Mouse (Mus musculus): Measurements from ENCODE around the gene Dnaja3. TPM values are rescaled to one million over a fixed set of nuclear protein-coding genes. Genes with fewer than 3 reads are reported as not detected.

The Dnaja3 gene
- polyA plus RNA-seq, 1 experiment, result 69.5 TPM

- Histone ChIP-seq H3K4me3 (no peak overlapping the region), H3K4me2 (ENCODE audit: low read depth) (no peak overlapping the region), H3K79me2 (ENCODE audit: control insufficient read depth, insufficient read depth) (peaks cover 22% of the 10 kb centered on the region), H3ac (ENCODE audit: control insufficient read depth, insufficient read length) (no peak overlapping the region), H3K36me3 (ENCODE audit: control insufficient read depth, insufficient read depth) (peaks cover 24% of the 10 kb centered on the region), H3K27me3 (ENCODE audit: control insufficient read depth, insufficient read depth, insufficient read length) (no peaks in the 10 kb centered on the region)
- TF ChIP-seq POLR2AphosphoS2 (IDR thresholded peaks at IDR 0.05; ENCODE audit: insufficient read length, low read depth) (no peak), POLR2A (IDR thresholded peaks at IDR 0.05; ENCODE audit: insufficient read length, low read depth) (no peak), MYOD1 (IDR thresholded peaks at IDR 0.05; ENCODE audit: control insufficient read depth in 1 of 3, insufficient read length in 2 of 3, low read depth in 2 of 3) (no peak), REST (IDR thresholded peaks at IDR 0.05; ENCODE audit: insufficient read depth, insufficient read length) (no peak), MYOG (IDR thresholded peaks at IDR 0.05; ENCODE audit: control insufficient read depth in 1 of 3, insufficient read depth in 1 of 3, insufficient read length in 2 of 3, low read depth in 2 of 3) (no peak), E2F4 (IDR thresholded peaks at IDR 0.05; ENCODE audit: insufficient read depth) (no peak), MAX (IDR thresholded peaks at IDR 0.05; ENCODE audit: low read depth) (no peak), SRF (IDR thresholded peaks at IDR 0.05; ENCODE audit: control insufficient read depth, insufficient read length, low read depth) (no peak), TCF3 (IDR thresholded peaks at IDR 0.05; ENCODE audit: insufficient read length, low read depth) (no peak), USF1 (IDR thresholded peaks at IDR 0.05; ENCODE audit: low read depth) (no peak), CEBPB (IDR thresholded peaks at IDR 0.05; ENCODE audit: insufficient read depth, poor library complexity, severe bottlenecking) (no peak), TCF12 (IDR thresholded peaks at IDR 0.05; ENCODE audit: insufficient read depth, poor library complexity, severe bottlenecking) (no peak)
These were observed 28.1 kb upstream of the Dnaja3 start for GRCm38 (mm10) chr16:4611676-4612075.

- H3K79me2 ChIP-seq (ENCODE audit: control insufficient read depth, insufficient read depth), result peaks cover 9% of the 10 kb centered on the region
- peaks cover 23% of the 10 kb centered on the region for H3K36me3 ChIP-seq (ENCODE audit: control insufficient read depth, insufficient read depth)
- no peak overlapping the region for H3K4me3 ChIP-seq
- H3K4me2 ChIP-seq (ENCODE audit: low read depth), result no peak overlapping the region
- TF ChIP-seq MYOG (IDR thresholded peaks at IDR 0.05; ENCODE audit: control insufficient read depth in 1 of 3, insufficient read depth in 1 of 3, insufficient read length in 2 of 3, low read depth in 2 of 3), result no peak
- no peak for TF ChIP-seq REST (IDR thresholded peaks at IDR 0.05; ENCODE audit: insufficient read depth, insufficient read length)
- TF ChIP-seq POLR2A (IDR thresholded peaks at IDR 0.05; ENCODE audit: insufficient read length, low read depth), result peak; percentile 21
- no peak for TF ChIP-seq TCF12 (IDR thresholded peaks at IDR 0.05; ENCODE audit: insufficient read depth, poor library complexity, severe bottlenecking)
- no peak for TF ChIP-seq MAX (IDR thresholded peaks at IDR 0.05; ENCODE audit: low read depth)
- no peak for TF ChIP-seq POLR2AphosphoS2 (IDR thresholded peaks at IDR 0.05; ENCODE audit: insufficient read length, low read depth)
- TF ChIP-seq CEBPB (IDR thresholded peaks at IDR 0.05; ENCODE audit: insufficient read depth, poor library complexity, severe bottlenecking), result no peak
- H3ac ChIP-seq (ENCODE audit: control insufficient read depth, insufficient read length), result no peak overlapping the region
- no peaks in the 10 kb centered on the region for H3K27me3 ChIP-seq (ENCODE audit: control insufficient read depth, insufficient read depth, insufficient read length)
These were observed 26.1 kb upstream of the Dnaja3 start for GRCm38 (mm10) chr16:4613736-4614135.

DNA sequence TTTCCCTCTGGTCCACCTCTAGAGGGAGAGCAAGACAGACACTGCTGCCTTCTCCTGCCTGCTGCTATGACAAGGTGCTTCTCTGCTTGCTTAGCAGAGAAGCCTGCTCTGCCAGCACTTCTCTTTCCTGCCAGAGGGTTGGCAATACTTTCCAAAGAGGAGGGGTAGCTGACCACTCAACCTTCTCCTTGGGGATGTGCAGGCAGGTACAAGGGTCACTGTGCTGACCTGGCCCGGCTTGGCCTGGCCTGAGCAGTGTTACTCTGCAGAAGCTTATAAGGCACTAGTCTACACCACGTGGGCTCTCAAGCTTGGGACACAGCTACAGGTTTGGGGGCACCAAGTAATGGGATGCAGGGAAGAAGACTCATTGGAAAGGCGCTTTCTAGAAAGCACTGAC, 25.1 kb upstream of the Dnaja3 start:
- Histone ChIP-seq H3K4me3 (no peak overlapping the region), H3K27me3 (ENCODE audit: control insufficient read depth, insufficient read depth, insufficient read length) (no peaks in the 10 kb centered on the region), H3K4me2 (ENCODE audit: low read depth) (no peak overlapping the region), H3K36me3 (ENCODE audit: control insufficient read depth, insufficient read depth) (peaks cover 18% of the 10 kb centered on the region), H3K79me2 (ENCODE audit: control insufficient read depth, insufficient read depth) (peaks cover 10% of the 10 kb centered on the region), H3ac (ENCODE audit: control insufficient read depth, insufficient read length) (no peak overlapping the region)
- TF ChIP-seq CEBPB (IDR thresholded peaks at IDR 0.05; ENCODE audit: insufficient read depth, poor library complexity, severe bottlenecking) (no peak), MYOG (IDR thresholded peaks at IDR 0.05; ENCODE audit: control insufficient read depth in 1 of 3, insufficient read depth in 1 of 3, insufficient read length in 2 of 3, low read depth in 2 of 3) (no peak), POLR2A (IDR thresholded peaks at IDR 0.05; ENCODE audit: insufficient read length, low read depth) (no peak), SRF (IDR thresholded peaks at IDR 0.05; ENCODE audit: control insufficient read depth, insufficient read length, low read depth) (no peak), MAX (IDR thresholded peaks at IDR 0.05; ENCODE audit: low read depth) (no peak), TCF3 (IDR thresholded peaks at IDR 0.05; ENCODE audit: insufficient read length, low read depth) (no peak), E2F4 (IDR thresholded peaks at IDR 0.05; ENCODE audit: insufficient read depth) (no peak)

DNA sequence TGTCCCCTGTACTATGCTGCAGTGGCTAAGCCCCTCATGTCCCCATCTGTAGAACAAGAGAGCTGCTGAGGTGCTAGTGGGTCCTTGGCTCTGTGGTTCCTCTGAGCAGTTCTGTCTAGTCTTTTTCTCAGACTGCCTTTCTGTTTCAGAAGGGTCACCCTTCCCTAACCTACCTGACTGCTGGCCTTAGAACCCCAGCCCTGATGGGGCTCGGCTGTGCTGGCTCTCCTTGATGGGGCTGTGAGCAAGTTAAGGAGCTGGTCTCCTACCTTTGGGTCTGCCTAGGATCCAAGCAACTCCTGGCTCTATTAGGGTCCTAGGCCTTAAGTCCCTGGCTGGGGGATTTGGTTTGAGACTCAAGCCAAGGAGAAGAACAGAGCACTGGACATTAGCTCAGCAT, 24.5 kb upstream of the Dnaja3 start:
- no peak overlapping the region for H3K4me2 ChIP-seq (ENCODE audit: low read depth)
- TF ChIP-seq E2F4 (IDR thresholded peaks at IDR 0.05; ENCODE audit: insufficient read depth) (no peak), POLR2A (IDR thresholded peaks at IDR 0.05; ENCODE audit: insufficient read length, low read depth) (peak; percentile 11), TCF12 (IDR thresholded peaks at IDR 0.05; ENCODE audit: insufficient read depth, poor library complexity, severe bottlenecking) (no peak)
- H3K4me3 ChIP-seq, result no peak overlapping the region

GRCm38 (mm10) chr16:4616829-4617228, 23.0 kb upstream of the Dnaja3 start:
- Histone ChIP-seq H3K79me2 (ENCODE audit: control insufficient read depth, insufficient read depth) (peaks cover 22% of the 10 kb centered on the region), H3K27me3 (ENCODE audit: control insufficient read depth, insufficient read depth, insufficient read length) (no peaks in the 10 kb centered on the region), H3K4me3 (no peak overlapping the region), H3K36me3 (ENCODE audit: control insufficient read depth, insufficient read depth) (peaks cover 11% of the 10 kb centered on the region), H3K4me2 (ENCODE audit: low read depth) (no peak overlapping the region), H3ac (ENCODE audit: control insufficient read depth, insufficient read length) (no peak overlapping the region)
- TF ChIP-seq MYOG (IDR thresholded peaks at IDR 0.05; ENCODE audit: control insufficient read depth in 1 of 3, insufficient read depth in 1 of 3, insufficient read length in 2 of 3, low read depth in 2 of 3) (no peak), POLR2AphosphoS2 (IDR thresholded peaks at IDR 0.05; ENCODE audit: insufficient read length, low read depth) (peak; percentile 68), REST (IDR thresholded peaks at IDR 0.05; ENCODE audit: insufficient read depth, insufficient read length) (no peak), TCF3 (IDR thresholded peaks at IDR 0.05; ENCODE audit: insufficient read length, low read depth) (no peak), MYOD1 (IDR thresholded peaks at IDR 0.05; ENCODE audit: control insufficient read depth in 1 of 3, insufficient read length in 2 of 3, low read depth in 2 of 3) (peak in 2 of 3 experiments; percentile 3 to 8)

More for the DNA sequence above, 24.5 kb upstream of the Dnaja3 start:
- H3K36me3 ChIP-seq (ENCODE audit: control insufficient read depth, insufficient read depth), result peaks cover 14% of the 10 kb centered on the region
- H3ac ChIP-seq (ENCODE audit: control insufficient read depth, insufficient read length), result no peak overlapping the region
- H3K79me2 ChIP-seq (ENCODE audit: control insufficient read depth, insufficient read depth), result peaks cover 14% of the 10 kb centered on the region
- H3K27me3 ChIP-seq (ENCODE audit: control insufficient read depth, insufficient read depth, insufficient read length), result no peaks in the 10 kb centered on the region
